Mouse (Mus musculus) forelimb bud, embryonic 11.5 days (tissue): ENCODE measurements around the gene Mei1.

Source experiments
- DNase-seq: peaks from one replicate; pipeline ENCODE4 v3.0.0-alpha.2; 2012; ENCODE audit warnings: low read depth, low spot score

Mei1 gene

DNA sequence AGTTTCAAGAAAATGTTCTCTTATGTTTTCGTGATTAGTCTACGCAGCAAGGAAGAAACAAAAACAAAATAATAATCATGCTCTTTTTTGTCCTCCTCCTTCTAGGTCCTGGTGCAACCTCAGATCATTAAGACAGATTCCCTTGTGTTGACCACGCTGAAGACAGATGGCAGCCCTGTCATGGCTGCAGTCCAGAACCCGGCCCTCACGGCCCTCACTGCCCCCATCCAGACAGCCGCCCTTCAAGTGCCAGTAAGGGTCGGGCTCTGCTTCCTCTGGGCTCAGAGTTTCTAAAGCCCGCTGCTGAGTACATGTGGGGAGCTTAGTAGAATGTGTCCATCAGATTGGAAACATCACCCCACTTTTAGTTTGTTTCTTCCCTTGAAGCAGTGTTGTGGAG, 102.9 kb downstream of the Mei1 start:
- no peak for DNase-seq

DNA sequence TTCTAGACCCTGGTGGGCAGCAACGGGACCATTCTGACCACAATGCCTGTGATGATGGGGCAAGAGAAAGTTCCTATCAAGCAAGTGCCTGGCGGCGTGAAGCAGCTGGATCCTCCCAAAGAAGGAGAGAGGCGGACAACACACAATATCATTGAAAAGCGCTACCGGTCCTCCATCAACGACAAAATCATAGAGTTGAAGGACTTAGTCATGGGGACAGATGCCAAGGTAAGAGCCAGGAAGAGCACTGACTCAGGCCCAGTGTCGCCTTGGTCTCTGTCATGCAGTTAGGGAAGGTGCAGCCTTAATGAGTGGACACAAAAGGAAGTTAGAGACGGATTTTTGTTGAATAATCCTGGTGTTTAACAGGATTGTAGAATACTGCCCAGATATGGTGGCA, 105.3 kb downstream of the Mei1 start:
- no peak for DNase-seq
